Mouse (Mus musculus) forebrain, embryonic 12.5 days (tissue): ENCODE data around the gene Gm17387. TPM values are rescaled to one million over a fixed set of nuclear protein-coding genes. Genes with fewer than 3 reads are reported as not detected.
A peak's percentile ranks its signal among the peaks of the same experiment; 100 is the strongest.
"Not testable (repeated sequence)": the region's sequence is repeated elsewhere in the genome, so short reads cannot be mapped to it uniquely, and the experiment has no call there.

Source experiments
- ATAC-seq: fragments of 200-750 bp; cut with Nextera tagmentation; 2 replicates; pipeline ENCODE4 v1.8.0; 2017; ENCODE audit warnings: moderate TSS enrichment; ENCODE audit not compliant: low FRiP score
- H3K27ac ChIP-seq: fragments of 300-500 bp; sonication (generic); 2 replicates; pipeline ENCODE4 v1.5.1; 2016; ENCODE audit warnings: mild to moderate bottlenecking
- H3K27me3 ChIP-seq: fragments of 300-500 bp; sonication (generic); 2 replicates; pipeline ENCODE4 v1.6.1; 2016; ENCODE audit warnings: mild to moderate bottlenecking
- H3K36me3 ChIP-seq: fragments of 300-500 bp; sonication (generic); replicated peaks from 2 replicates; pipeline ENCODE4 v1.6.1; 2016; ENCODE audit warnings: mild to moderate bottlenecking
- H3K4me1 ChIP-seq: fragments of 300-500 bp; sonication (generic); 2 replicates; pipeline ENCODE4 v1.6.1; 2016
- H3K4me2 ChIP-seq: fragments of 300-500 bp; sonication (generic); 2 replicates; pipeline ENCODE4 v1.6.1; 2016; ENCODE audit warnings: mild to moderate bottlenecking, moderate library complexity
- H3K4me3 ChIP-seq: fragments of 300-500 bp; sonication (generic); replicated peaks from 2 replicates; pipeline ENCODE4 v1.5.1; 2016; ENCODE audit warnings: mild to moderate bottlenecking
- H3K9ac ChIP-seq: fragments of 300-500 bp; sonication (generic); 2 replicates; pipeline ENCODE4 v1.6.1; 2016; ENCODE audit warnings: mild to moderate bottlenecking
- H3K9me3 ChIP-seq: fragments of 300-500 bp; sonication (generic); 2 replicates; pipeline ENCODE4 v1.6.1; 2016
- WGBS: fragments of 180-500 bp; shearing (Covaris S2); methylation state at CpG from one replicate; pipeline ENCODE4 v1.1.7; 2016; 5-methylcytosine and 5-hydroxymethylcytosine counted together
- polyA plus RNA-seq: library from polyadenylated mRNA; unstranded; fragments of >200 nt; fragmentation: Nextera tagmentation; extraction: Ambion mirVana; gene quantifications from 2 replicates; pipeline ENCODE4 v1.2.1, GENCODE M21; 2016

Gm17387 gene
- polyA plus RNA-seq, 1 experiment from 2014 or later, result not detected

DNA sequence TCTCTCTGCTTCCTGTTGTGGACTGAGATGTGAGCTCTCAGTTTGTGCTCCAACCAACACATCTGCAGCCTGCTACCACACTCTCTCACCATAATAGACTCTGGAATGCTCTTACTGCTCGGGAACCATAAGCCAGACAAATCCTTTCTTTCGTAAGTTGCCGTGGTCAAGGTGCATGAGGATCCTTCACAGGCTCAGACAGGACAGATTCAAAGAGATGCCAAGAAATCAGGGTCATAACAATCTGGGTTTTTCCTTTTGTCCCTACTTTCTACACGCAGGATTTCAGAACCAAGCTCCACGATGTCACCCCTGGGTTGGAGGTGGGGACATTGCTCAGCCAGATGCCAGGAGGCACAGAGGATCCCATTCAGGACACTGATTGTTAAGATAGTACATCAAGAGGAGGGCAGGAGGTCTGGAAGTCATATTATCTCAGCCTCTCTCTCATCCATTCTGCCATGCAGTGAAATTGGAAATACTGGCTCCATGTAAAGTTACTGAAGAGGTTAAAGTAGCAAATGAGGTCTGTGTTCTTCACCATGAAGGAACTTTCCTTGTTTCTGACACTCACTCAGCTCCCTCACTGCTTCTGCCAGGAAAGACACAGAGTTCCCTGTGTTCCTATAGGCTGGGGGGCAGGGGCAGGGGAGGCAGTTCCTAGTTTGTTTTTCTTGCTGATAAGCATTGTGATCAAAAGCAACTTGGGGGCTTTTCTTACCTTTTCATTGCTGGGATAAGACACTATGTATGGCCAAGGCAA, 25.5 kb upstream of the Gm17387 start:
- Histone ChIP-seq H3K4me1 (peaks cover 3% of the 10 kb centered on the region; the same call in 1 of the 2 replicates), H3K4me3 (no peak overlapping the region), H3K4me2 (no peak overlapping the region), H3K9ac (no peak overlapping the region), H3K27me3 (peaks cover 11% of the 10 kb centered on the region), H3K36me3 (no peaks in the 10 kb centered on the region), H3K9me3 (no peaks in the 10 kb centered on the region), H3K27ac (no peak overlapping the region)
- no peak for ATAC-seq
- WGBS, result 87% methylated on average over 5 of the region's 5 CpGs

DNA sequence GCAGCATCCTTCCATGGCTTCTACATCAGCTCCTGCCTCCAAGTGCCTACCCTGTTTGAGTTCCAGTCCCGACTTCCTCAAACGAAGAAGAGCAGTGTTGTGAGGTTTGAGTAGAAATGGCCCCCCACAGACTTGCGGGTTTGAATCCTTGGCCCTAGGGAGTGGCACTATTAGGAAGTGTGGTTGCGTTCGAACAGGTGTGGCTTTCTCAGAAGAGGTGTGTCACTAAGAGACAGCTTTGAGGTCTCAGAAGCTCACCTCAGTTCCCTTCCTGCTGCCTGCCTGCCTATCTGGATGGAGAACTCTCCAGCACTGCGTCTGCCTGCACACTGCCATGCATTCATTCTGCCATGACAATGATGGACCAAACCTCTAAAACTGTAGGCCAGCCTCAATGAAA, 22.5 kb upstream of the Gm17387 start:
- H3K27me3 ChIP-seq, result peaks cover 21% of the 10 kb centered on the region
- no peak overlapping the region for H3K4me3 ChIP-seq
- 91% methylated on average over 6 of the region's 6 CpGs for WGBS
- no peak for ATAC-seq
- no peak overlapping the region for H3K9ac ChIP-seq
- no peaks in the 10 kb centered on the region for H3K36me3 ChIP-seq
- no peak overlapping the region for H3K4me2 ChIP-seq
- no peak overlapping the region for H3K27ac ChIP-seq
- H3K9me3 ChIP-seq, result no peaks in the 10 kb centered on the region
- H3K4me1 ChIP-seq, result peaks cover 12% of the 10 kb centered on the region; the same call in 1 of the 2 replicates

DNA sequence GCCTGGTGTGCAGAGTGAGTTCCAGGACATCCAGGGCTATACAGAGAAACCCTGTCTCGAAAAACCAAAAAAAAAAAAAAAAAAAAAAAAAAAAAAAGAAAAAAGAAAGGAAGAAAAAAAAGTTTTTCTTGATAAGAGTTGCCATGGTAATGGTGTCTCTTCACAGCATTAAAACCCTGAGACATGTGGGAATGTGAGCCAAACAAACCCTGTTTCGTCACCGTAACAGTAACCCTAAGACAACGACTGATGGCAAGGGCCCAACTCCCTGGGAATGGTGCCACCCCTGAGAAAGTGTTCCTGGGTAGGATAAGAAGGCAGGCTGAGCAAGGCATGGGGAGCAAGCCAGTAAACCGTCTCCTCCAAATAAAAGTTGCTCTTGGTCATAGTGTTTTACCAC, 22.0 kb upstream of the Gm17387 start:
- ATAC-seq, result no peak
- WGBS, result 84% methylated on average over 5 of the region's 5 CpGs

DNA sequence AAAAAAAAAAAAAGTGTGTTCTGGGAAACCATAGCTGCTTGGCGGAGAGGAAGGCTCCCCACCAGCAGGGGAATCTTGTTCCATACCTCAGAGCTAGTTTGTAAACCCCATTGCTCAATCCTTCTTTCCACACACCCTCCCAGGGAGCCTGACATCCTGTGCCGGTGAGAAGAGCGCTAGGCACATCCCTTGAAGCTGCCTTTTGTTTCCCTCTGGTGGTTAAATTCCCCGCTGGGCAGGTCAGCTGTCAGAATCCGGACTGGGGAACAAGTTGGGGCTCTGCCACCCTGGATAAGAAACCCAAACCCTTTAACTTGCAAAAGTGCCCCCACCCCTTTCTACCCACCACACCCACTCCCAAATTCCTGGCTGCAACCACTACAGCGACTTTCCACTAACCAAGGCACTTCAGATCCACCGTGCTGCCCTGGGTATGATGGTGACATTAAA, 20.6 kb upstream of the Gm17387 start:
- Histone ChIP-seq H3K9ac (no peak overlapping the region), H3K4me1 (peaks cover 12% of the 10 kb centered on the region; the same call in 1 of the 2 replicates), H3K4me3 (no peak overlapping the region), H3K27ac (no peak overlapping the region), H3K36me3 (no peaks in the 10 kb centered on the region), H3K9me3 (no peaks in the 10 kb centered on the region), H3K27me3 (peaks cover 21% of the 10 kb centered on the region), H3K4me2 (no peak overlapping the region; the same call in 1 of the 2 replicates)
- 5% methylated on average over 7 of the region's 7 CpGs for WGBS
- ATAC-seq, result no peak

More for the DNA sequence above, 22.0 kb upstream of the Gm17387 start:
- peaks cover 21% of the 10 kb centered on the region for H3K27me3 ChIP-seq
- no peak overlapping the region for H3K4me2 ChIP-seq
- H3K4me1 ChIP-seq, result peaks cover 12% of the 10 kb centered on the region; the same call in 1 of the 2 replicates
- H3K36me3 ChIP-seq, result no peaks in the 10 kb centered on the region
- H3K27ac ChIP-seq, result no peak overlapping the region
- H3K9ac ChIP-seq, result no peak overlapping the region
- H3K9me3 ChIP-seq, result no peaks in the 10 kb centered on the region
- no peak overlapping the region for H3K4me3 ChIP-seq

DNA sequence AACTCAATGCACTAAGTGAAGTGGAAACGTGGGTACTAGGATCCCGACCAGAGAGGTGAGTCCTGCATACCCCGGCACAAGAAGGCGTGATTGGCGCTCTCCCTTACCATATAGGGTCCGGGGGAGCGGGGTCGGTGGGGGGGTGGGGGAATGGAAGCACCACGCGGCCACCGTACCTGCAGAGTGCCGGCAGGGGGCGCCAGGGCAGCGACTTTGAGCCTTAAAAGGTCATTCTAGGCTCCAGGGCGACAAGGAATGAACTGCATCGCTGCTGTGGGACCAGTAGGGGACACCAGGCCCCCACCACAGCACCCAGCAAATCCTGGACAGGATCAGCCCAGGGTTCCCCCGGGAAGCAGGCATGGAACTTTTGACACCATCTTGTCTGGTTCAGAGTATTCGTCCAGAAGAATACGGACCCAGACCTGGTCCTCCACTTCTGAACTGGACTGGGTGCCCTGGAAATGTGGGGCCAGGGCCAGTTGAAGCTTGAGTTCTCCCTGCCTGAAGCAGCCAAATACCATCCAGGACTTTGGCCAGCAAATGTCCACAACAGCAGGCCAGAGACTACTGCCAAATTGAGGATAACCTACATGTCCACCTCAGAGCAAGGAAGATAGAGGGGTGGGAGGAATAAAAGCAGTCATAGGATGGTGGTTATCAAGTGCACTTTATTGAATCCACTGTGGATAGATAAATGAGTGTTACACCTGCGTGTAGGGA, 19.8 kb upstream of the Gm17387 start:
- no peaks in the 10 kb centered on the region for H3K36me3 ChIP-seq
- no peaks in the 10 kb centered on the region for H3K9me3 ChIP-seq
- H3K4me1 ChIP-seq, result peaks cover 12% of the 10 kb centered on the region; the same call in 1 of the 2 replicates
- no peak overlapping the region for H3K4me3 ChIP-seq
- H3K27me3 ChIP-seq, result peaks cover 21% of the 10 kb centered on the region
- H3K9ac ChIP-seq, result no peak overlapping the region
- ATAC-seq, result peak; percentile 46
- 10% methylated on average over 20 of the region's 20 CpGs for WGBS
- H3K27ac ChIP-seq, result no peak overlapping the region
- H3K4me2 ChIP-seq, result peak overlapping the region; percentile 37

DNA sequence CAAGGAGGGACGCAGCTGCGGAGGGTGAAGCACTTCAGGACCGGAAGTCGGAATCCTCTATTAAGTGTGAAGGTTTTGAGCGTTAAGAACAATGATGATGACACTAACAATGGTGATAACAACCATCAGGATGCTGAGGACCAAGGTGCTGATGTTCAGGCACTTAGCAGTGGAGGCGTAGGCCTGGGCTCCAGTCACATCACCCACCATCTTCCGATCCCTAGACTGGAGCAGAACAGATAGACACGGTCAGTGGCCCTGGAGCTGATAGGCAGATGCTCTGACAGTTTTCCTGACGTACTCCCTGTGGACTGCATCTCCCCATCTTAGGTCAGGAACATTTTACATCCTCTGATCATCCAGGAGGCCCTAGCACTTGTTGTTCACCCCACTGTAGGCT, 19.3 kb upstream of the Gm17387 start:
- H3K36me3 ChIP-seq, result no peaks in the 10 kb centered on the region
- H3K4me1 ChIP-seq, result peaks cover 12% of the 10 kb centered on the region; the same call in 1 of the 2 replicates
- H3K9ac ChIP-seq, result no peak overlapping the region
- H3K27ac ChIP-seq, result no peak overlapping the region
- H3K4me2 ChIP-seq, result no peak overlapping the region
- H3K4me3 ChIP-seq, result no peak overlapping the region
- H3K27me3 ChIP-seq, result peaks cover 21% of the 10 kb centered on the region
- WGBS, result 89% methylated on average over 9 of the region's 9 CpGs
- ATAC-seq, result no peak
- H3K9me3 ChIP-seq, result no peaks in the 10 kb centered on the region

DNA sequence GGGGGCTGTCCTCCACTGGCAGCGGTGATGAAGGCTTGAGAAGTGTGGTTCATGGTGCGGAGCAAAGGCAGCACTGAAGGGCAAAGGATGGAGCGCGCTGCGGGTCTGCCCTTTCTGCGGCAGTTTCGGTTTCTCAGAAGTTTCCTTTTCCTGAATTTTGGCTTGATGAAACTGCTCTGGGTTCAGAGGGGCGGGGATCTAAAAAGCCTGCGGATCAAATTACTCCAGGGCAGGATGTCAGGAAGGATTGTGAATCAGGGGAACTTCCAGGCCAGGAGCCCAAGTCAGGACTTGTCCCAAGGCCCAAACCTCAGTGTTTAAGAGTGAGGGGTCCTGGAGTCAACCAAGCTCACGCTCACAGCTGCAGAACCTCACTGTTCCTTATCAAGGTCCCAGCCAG, 18.3 kb upstream of the Gm17387 start, which contains the start of gene Ifitm3:
Ifitm3 (minus strand) TSS at position 178 of the 400 bp plus-strand sequence.
- peaks cover 21% of the 10 kb centered on the region for H3K27me3 ChIP-seq
- no peaks in the 10 kb centered on the region for H3K36me3 ChIP-seq
- H3K9ac ChIP-seq, result no peak within 1 kb of the TSS
- H3K4me1 ChIP-seq, result peaks cover 12% of the 10 kb centered on the region; the same call in 1 of the 2 replicates
- no peak within 1 kb of the TSS for H3K4me3 ChIP-seq
- H3K9me3 ChIP-seq, result no peaks in the 10 kb centered on the region
- no peak for ATAC-seq
- 0 out of 2 replicates have a peak within 1 kb of the TSS, but pooled peaks have one; percentile 1 for H3K4me2 ChIP-seq
- H3K27ac ChIP-seq, result no peak within 1 kb of the TSS
- 38% methylated on average over 10 of the region's 10 CpGs for WGBS

DNA sequence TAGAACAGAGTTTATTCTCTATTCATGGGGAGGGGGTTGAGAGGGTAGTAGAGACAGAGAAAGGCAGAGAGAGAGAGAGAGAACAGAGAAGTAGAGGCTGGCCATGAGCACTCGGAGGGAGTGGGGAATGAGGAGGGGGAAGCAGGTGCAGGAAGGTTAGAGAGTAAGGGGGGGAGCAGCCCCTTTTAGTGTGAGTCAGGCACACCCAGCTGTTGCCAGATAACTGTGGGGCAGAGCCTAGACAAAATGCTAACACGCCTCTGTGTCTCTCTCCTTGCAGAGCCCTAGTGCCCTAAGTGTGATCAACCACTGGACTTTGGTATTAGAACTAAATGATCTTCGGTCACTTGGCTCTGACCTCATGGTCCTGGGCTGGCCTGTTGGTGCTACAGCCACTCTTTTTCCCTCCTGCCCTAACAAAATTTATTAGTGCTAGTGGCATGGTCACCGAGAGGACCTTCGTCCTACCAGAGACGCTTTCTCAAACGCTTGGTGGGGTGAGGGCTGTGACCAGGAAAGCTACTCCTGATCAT, 17.6 kb upstream of the Gm17387 start:
- Histone ChIP-seq H3K27me3 (peaks cover 21% of the 10 kb centered on the region), H3K4me2 (no peak overlapping the region), H3K9ac (no peak overlapping the region), H3K27ac (no peak overlapping the region), H3K4me3 (no peak overlapping the region), H3K36me3 (no peaks in the 10 kb centered on the region), H3K9me3 (no peaks in the 10 kb centered on the region), H3K4me1 (peaks cover 12% of the 10 kb centered on the region; the same call in 1 of the 2 replicates)
- no peak for ATAC-seq
- WGBS, result 91% methylated on average over 7 of the region's 7 CpGs

DNA sequence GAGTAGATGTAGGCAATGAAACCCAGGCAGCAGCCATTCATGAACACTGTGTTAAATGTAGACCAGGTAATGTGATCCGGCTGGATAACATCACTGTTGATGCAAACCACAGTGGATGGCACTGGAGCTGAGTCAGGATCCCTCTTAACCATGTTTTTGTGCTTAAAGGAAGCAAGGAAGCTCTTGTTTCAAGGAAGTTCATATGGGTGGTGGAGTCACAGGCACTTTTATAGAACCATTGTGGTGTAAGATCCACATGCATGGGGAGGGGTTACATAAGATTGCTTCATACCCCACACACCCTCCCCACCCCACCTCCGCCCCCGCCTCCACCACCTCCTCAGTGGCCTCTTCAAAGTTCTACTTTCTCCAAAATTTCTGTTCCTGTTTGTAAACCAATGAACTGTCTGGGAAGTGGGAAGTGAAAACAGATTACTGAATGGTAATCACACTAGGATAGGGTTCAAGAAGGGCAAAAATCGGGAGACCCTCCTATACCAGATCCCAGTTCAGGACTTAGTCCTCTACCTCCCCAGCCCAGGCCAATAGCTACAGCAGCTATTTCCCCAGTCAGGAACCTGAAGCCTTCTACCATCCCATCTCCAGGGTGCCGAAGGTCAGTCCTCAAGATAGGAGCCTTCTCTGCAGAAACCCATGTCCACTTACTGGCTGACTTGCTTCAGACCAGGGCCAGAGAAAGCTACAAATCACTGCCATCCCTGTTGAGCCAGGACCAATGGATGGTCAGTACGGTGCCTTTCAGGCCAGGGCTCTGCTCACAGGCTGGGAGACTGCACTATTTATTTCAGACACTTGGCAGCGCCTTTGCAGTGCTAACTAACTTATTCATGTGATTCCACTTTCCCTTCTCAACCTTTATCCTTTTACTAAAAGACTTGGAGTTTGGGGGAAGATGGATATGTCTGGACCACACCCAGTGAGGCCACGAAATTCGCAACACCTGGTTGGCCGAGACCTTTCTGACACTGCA, 11.9 kb upstream of the Gm17387 start:
- no peak for ATAC-seq
- H3K27ac ChIP-seq, result no peak overlapping the region
- 92% methylated on average over 10 of the region's 10 CpGs for WGBS

DNA sequence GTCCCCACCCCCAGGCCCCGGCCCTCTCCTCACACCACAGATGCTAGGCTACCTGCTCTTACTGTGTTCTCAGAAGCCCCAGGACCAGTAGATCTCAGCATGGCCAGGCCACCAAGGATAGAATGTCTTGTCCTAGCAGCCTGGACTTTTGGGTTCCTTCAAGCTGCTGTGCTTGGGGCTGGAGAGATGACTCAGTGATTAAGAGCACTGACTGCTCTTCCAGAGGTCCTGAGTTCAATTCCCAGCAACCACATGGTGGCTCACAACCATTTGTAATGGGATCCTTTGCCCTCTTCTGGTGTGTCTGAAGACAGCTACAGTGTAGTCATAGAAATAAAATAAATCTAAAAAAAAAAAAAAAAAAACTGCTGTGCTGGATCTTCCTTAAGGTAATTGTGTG, 11.1 kb upstream of the Gm17387 start, which contains the start of gene Ifitm6:
Ifitm6 (minus strand) TSS at position 101 of the 400 bp plus-strand sequence.
- H3K27me3 ChIP-seq, H3K27ac ChIP-seq, H3K9ac ChIP-seq, H3K9me3 ChIP-seq, H3K4me3 ChIP-seq, ATAC-seq, H3K4me1 ChIP-seq, H3K36me3 ChIP-seq, H3K4me2 ChIP-seq: not testable (repeated sequence)
- WGBS, result 91% methylated on average over 1 of the region's 1 CpGs

More for the DNA sequence above, 11.9 kb upstream of the Gm17387 start:
- H3K9me3 ChIP-seq, result no peaks in the 10 kb centered on the region
- no peak overlapping the region for H3K4me2 ChIP-seq
- H3K4me3 ChIP-seq, result no peak overlapping the region
- H3K27me3 ChIP-seq, result no peaks in the 10 kb centered on the region
- H3K4me1 ChIP-seq, result no peaks in the 10 kb centered on the region
- no peaks in the 10 kb centered on the region for H3K36me3 ChIP-seq
- no peak overlapping the region for H3K9ac ChIP-seq

DNA sequence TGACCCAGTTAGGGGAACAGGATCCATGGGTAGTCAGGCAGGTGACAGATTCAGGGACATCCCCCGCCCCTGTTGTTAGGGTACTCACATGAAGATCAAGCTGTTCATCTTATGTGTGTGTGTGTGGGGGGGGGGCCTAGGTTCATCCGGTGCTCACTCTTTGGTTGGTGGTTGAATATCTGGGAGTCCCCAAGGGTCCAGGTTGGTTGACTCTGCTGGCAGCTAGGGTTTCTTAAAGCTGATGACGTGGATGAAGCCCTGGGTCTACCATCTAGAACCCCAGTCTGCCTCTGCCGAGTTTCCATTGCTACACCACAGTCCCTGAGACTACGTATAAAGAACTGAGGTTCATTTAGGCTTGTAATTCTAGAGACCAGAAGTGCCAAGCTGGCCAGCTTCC, 9.9 kb upstream of the Gm17387 start:
- Histone ChIP-seq H3K9ac (no peak overlapping the region), H3K27ac (no peak overlapping the region), H3K4me1 (no peaks in the 10 kb centered on the region), H3K9me3 (no peaks in the 10 kb centered on the region), H3K27me3 (no peaks in the 10 kb centered on the region), H3K4me3 (no peak overlapping the region), H3K4me2 (no peak overlapping the region), H3K36me3 (no peaks in the 10 kb centered on the region)
- 90% methylated on average over 5 of the region's 5 CpGs for WGBS
- ATAC-seq, result no peak
